Comparison of ENCODE assay signal across 25 mouse cellular contexts in genomic region chr15:28948245-28948644, GRCm38 (mm10).
DNase-seq lines count a peak whose midpoint lies in the region; ATAC-seq lines count a peak whose summit lies in the region.
"Had no signal": no experiment of that assay in that cellular context is flagged by ENCODE, and none has a peak within 500 bp of the region (broad histone marks: within the 10 kb centered on the region; RNA-seq: fewer than 3 reads in every experiment).

No protein-coding gene starts in this region.

- no peak overlapping the region for H3K9ac ChIP-seq in heart, embryonic 13.5 days
- no peak overlapping the region for H3K9ac ChIP-seq in heart, embryonic 16.5 days (ENCODE audit: low read length)
- H3K9ac ChIP-seq in heart, embryonic 11.5 days (ENCODE audit: low read depth, low read length), result no peak overlapping the region
- H3K9ac ChIP-seq: embryonic facial prominence, embryonic 13.5 days; forebrain, embryonic 12.5 days; forebrain, embryonic 15.5 days; hindbrain, embryonic 12.5 days; hindbrain, embryonic 15.5 days had no signal

- ATAC-seq in heart, embryonic 13.5 days (ENCODE audit: extremely low read depth, insufficient number of reproducible peaks, low FRiP score, low TSS enrichment), result no peak
- peak; percentile 85 for ATAC-seq in heart, embryonic 16.5 days (replicated peaks; ENCODE audit: extremely low read depth, insufficient read depth, low FRiP score)
- ATAC-seq in heart, embryonic 11.5 days (replicated peaks; ENCODE audit: insufficient number of reproducible peaks, low FRiP score, low TSS enrichment), result no peak
- ATAC-seq: activated CD4-positive, CD25-positive, alpha-beta regulatory T cell, adult 4 months; CD4-positive, CD25-positive, alpha-beta regulatory T cell, adult 4 months; forebrain, embryonic 15.5 days; intestine, postnatal 0 days had no signal

- no peak for DNase-seq in heart, adult 8-10 months (ENCODE audit: low spot score)
- peak; percentile 23 to 28 for DNase-seq in heart, postnatal 10 days
- DNase-seq in hindbrain, embryonic 10.5 days (ENCODE audit: low spot score), result no peak
- DNase-seq: adrenal gland, adult 8-10 months; adrenal gland, postnatal 25 days; cerebellum, adult 11-12 months; cerebellum, adult 8-10 months; cerebellum, postnatal 10 days; cerebellum, postnatal 36 days; embryo, embryonic 11 days; gastrocnemius, postnatal 25 days; kidney, adult 2 months had no signal

- H3K4me1 ChIP-seq in heart, embryonic 13.5 days, result peaks cover 10% of the 10 kb centered on the region
- no peaks in the 10 kb centered on the region for H3K4me1 ChIP-seq in heart, embryonic 16.5 days (ENCODE audit: control insufficient read depth, insufficient read depth, low read length)
- H3K4me1 ChIP-seq in heart, embryonic 11.5 days (ENCODE audit: control insufficient read depth, insufficient read depth, low read length), result no peaks in the 10 kb centered on the region
- no peaks in the 10 kb centered on the region for H3K4me1 ChIP-seq in hindbrain, embryonic 10.5 days (replicated peaks)
- H3K4me1 ChIP-seq: embryonic facial prominence, embryonic 10.5 days; embryonic facial prominence, embryonic 13.5 days; forebrain, embryonic 12.5 days; forebrain, embryonic 15.5 days; hindbrain, embryonic 12.5 days; hindbrain, embryonic 15.5 days had no signal

- H3K27me3 ChIP-seq in heart, embryonic 13.5 days (replicated peaks), result no peaks in the 10 kb centered on the region
- no peaks in the 10 kb centered on the region for H3K27me3 ChIP-seq in heart, embryonic 16.5 days (ENCODE audit: control insufficient read depth, insufficient read depth, low read length)
- H3K27me3 ChIP-seq in heart, embryonic 11.5 days (ENCODE audit: control insufficient read depth, insufficient read depth, low read length), result no peaks in the 10 kb centered on the region
- no peaks in the 10 kb centered on the region for H3K27me3 ChIP-seq in hindbrain, embryonic 10.5 days (ENCODE audit: insufficient read depth, poor library complexity, severe bottlenecking)
- H3K27me3 ChIP-seq: embryonic facial prominence, embryonic 13.5 days; forebrain, embryonic 12.5 days; forebrain, embryonic 15.5 days; hindbrain, embryonic 12.5 days; hindbrain, embryonic 15.5 days had no signal

- H3K4me3 ChIP-seq in heart, embryonic 13.5 days, result no peak overlapping the region
- H3K4me3 ChIP-seq in heart, embryonic 16.5 days (ENCODE audit: low read length), result no peak overlapping the region
- no peak overlapping the region for H3K4me3 ChIP-seq in heart, embryonic 11.5 days (ENCODE audit: low read depth, low read length)
- H3K4me3 ChIP-seq in hindbrain, embryonic 10.5 days, result no peak overlapping the region
- H3K4me3 ChIP-seq: embryonic facial prominence, embryonic 10.5 days; embryonic facial prominence, embryonic 13.5 days; erythroblast, embryonic 14.5 days; forebrain, embryonic 12.5 days; forebrain, embryonic 15.5 days; hindbrain, embryonic 12.5 days; hindbrain, embryonic 15.5 days had no signal

- H3K36me3 ChIP-seq in heart, embryonic 13.5 days, result no peaks in the 10 kb centered on the region
- no peaks in the 10 kb centered on the region for H3K36me3 ChIP-seq in heart, embryonic 16.5 days (ENCODE audit: control insufficient read depth, insufficient read depth)
- no peaks in the 10 kb centered on the region for H3K36me3 ChIP-seq in heart, embryonic 11.5 days (ENCODE audit: control insufficient read depth, insufficient read depth, low read length)
- H3K36me3 ChIP-seq in hindbrain, embryonic 10.5 days, result no peaks in the 10 kb centered on the region
- H3K36me3 ChIP-seq: embryonic facial prominence, embryonic 10.5 days; embryonic facial prominence, embryonic 13.5 days; forebrain, embryonic 12.5 days; forebrain, embryonic 15.5 days; hindbrain, embryonic 12.5 days; hindbrain, embryonic 15.5 days had no signal

- H3K9me3 ChIP-seq in heart, embryonic 13.5 days, result no peaks in the 10 kb centered on the region
- H3K9me3 ChIP-seq in heart, embryonic 16.5 days (replicated peaks; ENCODE audit: control insufficient read depth, low read length), result no peaks in the 10 kb centered on the region
- no peaks in the 10 kb centered on the region for H3K9me3 ChIP-seq in heart, embryonic 11.5 days (replicated peaks; ENCODE audit: control insufficient read depth, low read length)
- H3K9me3 ChIP-seq in hindbrain, embryonic 10.5 days, result no peaks in the 10 kb centered on the region
- H3K9me3 ChIP-seq: embryonic facial prominence, embryonic 10.5 days; embryonic facial prominence, embryonic 13.5 days; forebrain, embryonic 12.5 days; forebrain, embryonic 15.5 days; hindbrain, embryonic 12.5 days; hindbrain, embryonic 15.5 days had no signal

- H3K4me2 ChIP-seq in heart, embryonic 13.5 days, result no peak overlapping the region
- H3K4me2 ChIP-seq in heart, embryonic 16.5 days (ENCODE audit: low read depth, low read length), result no peak overlapping the region
- no peak overlapping the region for H3K4me2 ChIP-seq in heart, embryonic 11.5 days
- H3K4me2 ChIP-seq: embryonic facial prominence, embryonic 13.5 days; forebrain, embryonic 12.5 days; forebrain, embryonic 15.5 days; hindbrain, embryonic 12.5 days; hindbrain, embryonic 15.5 days had no signal

- intact Hi-C loops in heart, postnatal 10 days (cut with DNase I), result no loop called here

- H3K27ac ChIP-seq in heart, embryonic 13.5 days (replicated peaks), result peak overlapping the region; percentile 50; the same call in 1 of the 2 replicates
- peak overlapping the region; percentile 62 for H3K27ac ChIP-seq in heart, embryonic 16.5 days (ENCODE audit: low read length)
- no peak overlapping the region for H3K27ac ChIP-seq in heart, embryonic 11.5 days (ENCODE audit: low read depth, low read length)
- H3K27ac ChIP-seq in hindbrain, embryonic 10.5 days, result no peak overlapping the region
- H3K27ac ChIP-seq: embryonic facial prominence, embryonic 10.5 days; embryonic facial prominence, embryonic 13.5 days; forebrain, embryonic 12.5 days; forebrain, embryonic 15.5 days; hindbrain, embryonic 12.5 days; hindbrain, embryonic 15.5 days had no signal

- WGBS in heart, embryonic 13.5 days, result 21% methylated on average over 1 of the region's 1 CpGs
- WGBS in heart, embryonic 16.5 days, result 27% methylated on average over 1 of the region's 1 CpGs
- WGBS in heart, embryonic 11.5 days (ENCODE audit: insufficient replicate concordance), result 30% methylated on average over 1 of the region's 1 CpGs
- 92% methylated on average over 1 of the region's 1 CpGs for whole genome bisulfite sequencing in hindbrain, embryonic 10.5 days

Comparison
In these comparisons a context has a peak if more than half of its experiments do, and no peak if none do; other contexts are left out.
1. H3K27ac ChIP-seq: peak in heart, embryonic 13.5 days (single experiment) and heart, embryonic 16.5 days (single experiment); none in heart, embryonic 11.5 days (single experiment) and hindbrain, embryonic 10.5 days (single experiment).
2. DNase-seq: peak in heart, postnatal 10 days (2 of 2); none in heart, adult 8-10 months (single experiment) and hindbrain, embryonic 10.5 days (single experiment).